Mouse (Mus musculus) limb, embryonic 14.5 days (tissue): Measurements from ENCODE around the gene Ror1. TPM values are rescaled to one million over a fixed set of nuclear protein-coding genes. Genes with fewer than 3 reads are reported as not detected.

Source experiments
- ATAC-seq: fragments of 200-750 bp; cut with Nextera tagmentation; 2 replicates; pipeline ENCODE4 v1.8.0; 2017; ENCODE audit warnings: low read depth, moderate number of reproducible peaks, moderate TSS enrichment; ENCODE audit not compliant: low FRiP score
- DNase-seq: peaks from one replicate; pipeline ENCODE4 v3.0.0-alpha.2; 2015; ENCODE audit warnings: low spot score
- H3K27ac ChIP-seq: fragments of 300-500 bp; sonication (generic); replicated peaks from 2 replicates; pipeline ENCODE4 v1.5.1; 2014; ENCODE audit warnings: low read depth, mild to moderate bottlenecking, low read length, moderate library complexity, mixed read lengths
- H3K27me3 ChIP-seq: fragments of 300-500 bp; sonication (generic); 2 replicates; pipeline ENCODE4 v1.6.1; 2014; ENCODE audit warnings: low read length, mixed read lengths; ENCODE audit not compliant: control insufficient read depth, insufficient read depth
- H3K36me3 ChIP-seq: fragments of 300-500 bp; sonication (generic); 2 replicates; pipeline ENCODE4 v1.6.1; 2014; ENCODE audit warnings: mild to moderate bottlenecking, low read length, moderate library complexity, mixed read lengths; ENCODE audit not compliant: control insufficient read depth, insufficient read depth
- H3K4me1 ChIP-seq: fragments of 300-500 bp; sonication (generic); 2 replicates; pipeline ENCODE4 v1.6.1; 2014; ENCODE audit warnings: antibody characterized with exemption, low read length, mixed read lengths; ENCODE audit not compliant: control insufficient read depth, insufficient read depth
- H3K4me2 ChIP-seq: fragments of 300-500 bp; sonication (generic); replicated peaks from 2 replicates; pipeline ENCODE4 v1.6.1; 2014; ENCODE audit warnings: low read depth, mild to moderate bottlenecking, low read length, moderate library complexity; ENCODE audit not compliant: severe bottlenecking
- H3K4me3 ChIP-seq: fragments of 300-500 bp; sonication (generic); replicated peaks from 2 replicates; pipeline ENCODE4 v1.5.1; 2014; ENCODE audit warnings: low read length
- H3K9ac ChIP-seq: fragments of 300-500 bp; sonication (generic); 2 replicates; pipeline ENCODE4 v1.6.1; 2014; ENCODE audit warnings: mild to moderate bottlenecking, low read depth, low read length, moderate library complexity; ENCODE audit not compliant: severe bottlenecking
- H3K9me3 ChIP-seq: fragments of 300-500 bp; sonication (generic); 2 replicates; pipeline ENCODE4 v1.6.1; 2016; ENCODE audit warnings: low read length; ENCODE audit not compliant: control insufficient read depth
- POLR2A ChIP-seq: fragments of 200-500 bp; IDR thresholded peaks from 2 replicates; pipeline ENCODE4 v1.8.0; 2012; ENCODE audit warnings: inconsistent platforms, mild to moderate bottlenecking, moderate library complexity, borderline replicate concordance; ENCODE audit not compliant: insufficient read depth, insufficient read length; ENCODE audit errors: extremely low read depth
- WGBS: fragments of 180-500 bp; shearing (Covaris S2); extraction: QIAGEN DNeasy Blood & Tissue Kit; methylation state at CpG from one replicate; pipeline ENCODE4 v1.1.7; 2014; 5-methylcytosine and 5-hydroxymethylcytosine counted together
- polyA plus RNA-seq, 2 experiments: library from polyadenylated mRNA; depleted of rRNA in 1 of 2; stranded (reverse) in 1 of 2; unstranded in 1 of 2; fragments of >200 nt; fragmentation: Nextera tagmentation in 1 of 2; extraction: Ambion mirVana in 1 of 2; gene quantifications; 2 replicates each; pipeline versions ENCODE4 v1.2.1 to v1.2.3; 2012 to 2014

Gene Ror1
- polyA plus RNA-seq, 2 experiments, result 8.6 to 12.0 TPM

DNA sequence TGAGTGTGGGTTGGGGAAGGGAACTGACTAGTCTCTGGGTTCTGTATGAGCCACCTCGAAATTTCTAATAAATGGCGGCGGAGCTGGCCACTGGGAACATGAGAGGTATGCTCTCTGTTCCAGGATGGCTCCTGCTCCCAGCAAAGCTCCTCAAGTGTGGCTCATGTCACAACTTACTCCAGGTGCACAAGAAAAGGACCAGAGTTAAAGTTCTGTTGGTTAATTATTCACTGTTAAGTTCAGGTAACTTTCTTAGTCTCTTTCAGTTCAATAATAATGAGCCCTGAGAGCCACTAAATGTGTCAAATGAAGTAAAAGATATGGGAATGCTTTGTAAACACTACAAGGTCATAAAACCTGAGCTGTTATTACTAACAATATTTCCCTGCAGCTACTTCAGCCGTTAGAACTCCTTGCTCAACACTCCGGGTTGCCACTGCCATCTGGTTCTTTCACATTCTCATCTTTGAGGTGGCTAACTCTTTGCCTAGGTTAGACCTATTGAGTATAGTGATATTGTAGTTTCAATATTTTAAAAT, 100.7 kb downstream of the Ror1 start:
- Histone ChIP-seq H3K36me3 (no peaks in the 10 kb centered on the region), H3K4me2 (no peak overlapping the region), H3K9me3 (no peaks in the 10 kb centered on the region), H3K4me1 (peaks cover 3% of the 10 kb centered on the region; the same call in 1 of the 2 replicates), H3K27me3 (no peaks in the 10 kb centered on the region), H3K9ac (no peak overlapping the region), H3K4me3 (no peak overlapping the region), H3K27ac (no peak overlapping the region)
- ATAC-seq, result no peak
- no peak for DNase-seq
- WGBS, result 50% methylated on average over 5 of the region's 5 CpGs
- no peak for TF ChIP-seq POLR2A

DNA sequence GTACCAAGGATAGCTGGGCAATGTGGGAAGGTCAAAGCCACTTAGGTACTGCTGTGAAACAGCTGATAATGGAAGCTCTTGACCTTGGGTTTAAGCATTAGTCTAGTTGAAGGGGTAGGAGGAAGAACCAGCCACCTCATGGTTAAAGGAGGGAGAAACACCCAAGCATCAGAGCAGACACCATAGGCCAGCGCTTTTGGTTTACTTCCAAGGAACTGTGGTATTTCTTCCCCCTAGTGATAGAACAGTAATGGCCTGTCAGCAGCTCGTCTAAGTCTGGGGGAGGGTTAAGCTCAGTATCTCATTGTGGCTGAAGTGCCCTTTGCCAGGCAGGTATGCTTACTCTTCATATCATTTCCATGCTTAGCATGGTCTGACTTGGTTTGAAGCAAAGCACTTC, 102.7 kb downstream of the Ror1 start:
- Histone ChIP-seq H3K4me2 (no peak overlapping the region), H3K27me3 (no peaks in the 10 kb centered on the region), H3K4me3 (no peak overlapping the region), H3K9me3 (no peaks in the 10 kb centered on the region), H3K4me1 (peaks cover 10% of the 10 kb centered on the region; the same call in 1 of the 2 replicates), H3K9ac (no peak overlapping the region), H3K36me3 (no peaks in the 10 kb centered on the region), H3K27ac (no peak overlapping the region)
- WGBS, result 57% methylated on average over 2 of the region's 2 CpGs
- DNase-seq (no peak), ATAC-seq (no peak)
- TF ChIP-seq POLR2A, result no peak

DNA sequence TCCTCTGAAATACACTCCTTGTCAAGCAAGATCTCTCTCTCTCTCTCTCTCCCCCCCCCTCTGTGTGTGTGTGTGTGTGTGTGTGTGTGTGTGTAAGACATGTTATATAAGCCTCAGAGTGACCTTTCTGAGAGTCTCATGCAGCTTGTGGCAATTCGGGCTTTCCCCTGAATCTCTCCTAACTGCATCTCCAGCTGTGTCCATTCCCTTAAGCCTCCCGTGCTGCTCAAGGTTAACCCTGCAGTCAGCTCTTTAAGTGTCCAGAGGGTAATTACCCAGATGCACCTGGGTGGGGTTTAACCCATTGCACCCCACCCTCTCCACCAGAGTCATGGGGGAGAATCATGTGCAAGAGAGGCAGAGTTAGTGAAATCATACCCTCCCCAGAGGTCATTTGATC, 105.7 kb downstream of the Ror1 start:
- ATAC-seq (peak; percentile 37; the same call in 1 of the 2 replicates), DNase-seq (no peak)
- H3K4me1 ChIP-seq, result peaks cover 19% of the 10 kb centered on the region
- H3K4me2 ChIP-seq, result no peak overlapping the region
- no peak for TF ChIP-seq POLR2A
- H3K27ac ChIP-seq, result no peak overlapping the region
- no peaks in the 10 kb centered on the region for H3K27me3 ChIP-seq
- 6% methylated on average over 2 of the region's 2 CpGs for WGBS
- no peak overlapping the region for H3K9ac ChIP-seq
- no peaks in the 10 kb centered on the region for H3K9me3 ChIP-seq
- H3K36me3 ChIP-seq, result no peaks in the 10 kb centered on the region
- no peak overlapping the region for H3K4me3 ChIP-seq

DNA sequence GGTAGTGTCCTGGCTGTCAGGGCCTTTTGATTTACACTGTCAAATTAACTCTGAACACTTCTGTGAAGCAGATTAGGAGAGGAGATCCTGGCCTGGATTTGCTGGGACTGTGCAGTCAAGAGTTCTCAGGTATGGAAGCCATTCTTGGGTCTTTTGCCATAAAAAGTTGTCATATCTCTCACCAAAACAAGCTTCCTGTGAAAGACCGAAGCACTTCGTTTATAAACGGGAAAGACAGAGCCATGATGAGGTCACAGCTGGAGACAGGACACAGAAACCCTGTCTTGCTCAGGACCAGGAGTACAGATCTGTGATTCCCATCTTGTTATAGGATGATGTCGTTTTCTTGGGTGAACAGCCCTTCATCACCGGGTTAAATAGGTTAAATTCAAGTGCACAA, 107.5 kb downstream of the Ror1 start:
- 41% methylated on average over 5 of the region's 5 CpGs for whole genome bisulfite sequencing
- peaks cover 19% of the 10 kb centered on the region for H3K4me1 ChIP-seq
- no peak for ATAC-seq
- DNase-seq, result no peak
- no peak for TF ChIP-seq POLR2A
- no peaks in the 10 kb centered on the region for H3K27me3 ChIP-seq
- H3K4me3 ChIP-seq, result no peak overlapping the region
- H3K36me3 ChIP-seq, result no peaks in the 10 kb centered on the region
- no peak overlapping the region for H3K9ac ChIP-seq
- no peaks in the 10 kb centered on the region for H3K9me3 ChIP-seq
- no peak overlapping the region for H3K4me2 ChIP-seq
- no peak overlapping the region for H3K27ac ChIP-seq

DNA sequence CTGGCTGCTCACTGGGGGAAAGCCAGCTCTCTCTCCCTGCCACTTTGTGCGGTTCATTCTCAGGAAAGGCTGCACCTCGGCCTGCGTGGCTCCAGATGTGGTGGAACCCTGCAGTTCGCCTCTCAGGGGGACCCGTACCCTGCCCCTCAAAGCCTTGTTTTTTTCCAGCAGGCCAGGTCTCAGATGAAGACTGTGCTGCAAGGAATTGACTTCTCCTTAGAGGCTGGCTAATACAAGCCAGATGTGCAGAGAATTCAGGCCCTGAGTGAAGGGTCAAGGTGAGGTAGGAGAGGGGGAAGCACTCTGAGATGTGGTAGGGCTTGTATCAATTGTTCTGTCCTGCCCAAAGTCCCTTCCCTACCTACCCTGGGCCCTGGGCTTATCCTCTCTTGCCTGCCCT, 108.1 kb downstream of the Ror1 start:
- WGBS, result 11% methylated on average over 5 of the region's 5 CpGs
- Histone ChIP-seq H3K4me2 (no peak overlapping the region), H3K4me3 (no peak overlapping the region), H3K9me3 (no peaks in the 10 kb centered on the region), H3K27me3 (no peaks in the 10 kb centered on the region), H3K4me1 (peaks cover 19% of the 10 kb centered on the region), H3K36me3 (no peaks in the 10 kb centered on the region), H3K9ac (no peak overlapping the region), H3K27ac (no peak overlapping the region)
- no peak for TF ChIP-seq POLR2A
- no peak for DNase-seq
- ATAC-seq, result no peak

DNA sequence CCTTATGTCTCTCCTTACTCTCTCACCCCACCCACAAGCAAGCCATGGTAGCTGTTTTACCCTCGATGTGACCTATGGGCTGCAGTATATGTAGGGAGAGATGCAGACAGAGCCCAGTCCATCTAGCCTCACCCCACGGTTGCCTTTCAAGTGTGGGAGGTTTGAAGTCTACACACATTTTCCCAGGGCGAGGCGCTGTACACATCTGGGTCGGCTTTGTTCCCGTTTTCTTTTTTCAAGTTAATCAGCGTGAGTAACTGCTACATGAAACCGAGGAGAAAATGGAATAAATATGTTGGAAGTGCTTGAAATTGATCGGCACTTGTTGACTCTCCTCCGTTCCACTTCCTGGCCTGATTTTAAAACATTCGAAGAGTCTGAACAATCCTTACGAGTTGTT, 108.8 kb downstream of the Ror1 start:
- no peak for DNase-seq
- H3K9ac ChIP-seq, result no peak overlapping the region

More for the DNA sequence above, 108.8 kb downstream of the Ror1 start:
- no peaks in the 10 kb centered on the region for H3K9me3 ChIP-seq
- peaks cover 19% of the 10 kb centered on the region for H3K4me1 ChIP-seq
- no peak for ATAC-seq
- no peak overlapping the region for H3K4me3 ChIP-seq
- H3K36me3 ChIP-seq, result no peaks in the 10 kb centered on the region
- no peak overlapping the region for H3K4me2 ChIP-seq
- 33% methylated on average over 12 of the region's 12 CpGs for WGBS
- no peak for TF ChIP-seq POLR2A
- no peaks in the 10 kb centered on the region for H3K27me3 ChIP-seq
- H3K27ac ChIP-seq, result no peak overlapping the region
